Mouse (Mus musculus): ENCODE measurements at regions not wholly inside any gene's neighbourhood (a gene's known extent, or its start where the extent isn't known, plus 50 kb on each side); places are given as distances from the start of the nearest gene placed in this dataset.

DNA sequence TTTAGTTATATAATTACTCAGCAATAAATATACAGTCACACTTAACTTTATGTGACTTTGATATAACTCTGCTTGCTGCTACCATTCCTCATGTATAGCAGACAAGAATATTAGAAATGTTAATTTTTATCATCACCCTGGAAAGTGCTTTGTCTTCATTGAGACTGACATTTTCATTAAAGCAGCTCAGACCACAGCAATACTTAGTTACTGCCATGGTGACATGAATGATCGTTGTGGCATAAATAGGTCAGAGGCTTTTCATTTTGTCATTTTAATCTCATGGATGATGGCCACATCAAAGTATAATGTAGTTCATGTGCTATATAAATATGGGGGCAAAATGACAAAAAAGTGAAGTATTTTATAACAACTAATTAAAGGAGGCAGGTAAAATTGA lies 498.1 kb downstream of the Slc22a22 start:
- DNase-seq (ENCODE audit: low spot score): no peak

DNA sequence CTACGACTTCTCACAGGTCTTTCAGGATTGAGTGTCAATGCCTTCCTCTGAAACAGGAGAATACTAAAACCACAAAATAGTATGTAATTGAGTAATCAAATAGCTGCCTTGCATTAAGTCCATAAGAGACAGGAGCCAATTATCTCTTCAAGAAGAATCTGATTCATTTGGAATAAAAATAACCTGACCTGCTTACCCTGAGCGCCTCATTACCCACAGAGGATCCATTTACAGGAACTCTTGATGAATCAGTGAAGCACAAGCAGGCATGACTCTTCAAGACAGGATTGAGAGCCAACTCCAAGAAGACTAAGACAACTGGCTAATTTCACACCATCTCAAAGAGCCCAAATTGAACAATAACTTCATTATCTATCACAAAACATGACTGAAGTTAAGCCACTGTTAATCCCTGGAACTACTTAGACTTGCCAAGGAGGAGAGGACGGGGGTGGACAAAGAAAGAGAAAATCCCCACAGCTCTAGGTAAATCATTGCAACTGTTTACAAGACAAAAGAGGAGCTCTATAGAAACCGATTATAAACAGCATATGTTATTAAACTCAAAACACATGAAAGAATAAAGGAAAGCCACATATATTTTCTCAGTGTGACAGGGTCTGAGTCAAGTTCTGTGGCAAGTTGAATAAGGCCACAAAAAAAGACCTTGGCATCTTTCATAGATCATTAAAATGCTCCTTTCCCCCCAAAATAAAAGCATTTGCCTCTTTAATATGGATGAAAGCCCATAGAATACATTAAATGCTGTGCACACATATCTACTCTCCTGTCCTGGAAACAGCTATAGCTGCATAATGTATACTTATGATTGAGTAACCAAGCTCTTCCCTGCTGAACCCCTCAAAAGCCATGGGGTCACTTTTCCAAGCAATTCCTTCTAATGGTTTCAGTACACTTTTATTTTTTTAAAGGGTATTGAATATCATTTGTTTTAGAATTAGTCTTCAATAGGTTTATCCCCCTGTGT lies 501.7 kb downstream of the Slc22a22 start:
- no peak for DNase-seq (ENCODE audit: low spot score)

DNA sequence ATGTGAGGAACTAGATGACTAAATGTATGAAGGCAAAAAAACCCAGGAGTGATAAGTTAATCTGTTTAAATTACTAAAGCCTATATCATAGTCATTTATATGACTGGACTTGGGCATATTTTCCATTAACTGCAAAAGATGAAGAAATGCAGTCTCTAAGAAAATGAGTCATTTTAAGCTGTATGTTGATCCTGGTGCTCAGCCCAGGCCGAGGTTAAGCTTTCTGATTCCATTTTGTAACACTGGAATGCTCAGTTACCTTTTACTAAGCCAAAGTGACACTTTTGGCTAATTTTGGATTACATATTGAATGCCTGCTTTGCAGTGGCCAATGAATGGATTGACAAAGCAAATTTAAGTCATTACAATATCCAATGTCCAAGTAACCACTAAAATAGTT lies 507.3 kb downstream of the Slc22a22 start:
- DNase-seq (ENCODE audit: low spot score): no peak

DNA sequence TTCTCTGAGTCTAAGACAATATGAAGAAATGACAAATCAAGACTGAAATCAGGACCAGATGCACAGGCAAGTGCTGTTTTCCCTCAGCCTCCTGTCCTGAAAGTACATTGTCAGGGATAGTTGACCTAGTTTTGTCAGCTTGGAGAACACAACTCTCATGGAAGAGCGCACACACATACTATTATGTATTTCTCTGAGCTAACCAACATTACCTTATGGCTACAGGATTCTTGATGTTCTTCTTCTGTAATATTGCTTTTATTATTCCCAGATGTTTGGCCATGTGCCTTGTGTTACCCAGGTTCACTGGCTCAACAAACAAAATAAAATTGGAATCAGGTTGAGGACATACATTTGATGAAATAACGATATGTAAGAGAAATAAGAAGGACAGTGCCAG lies 521.1 kb downstream of the Slc22a22 start:
- DNase-seq (ENCODE audit: low spot score): no peak

DNA sequence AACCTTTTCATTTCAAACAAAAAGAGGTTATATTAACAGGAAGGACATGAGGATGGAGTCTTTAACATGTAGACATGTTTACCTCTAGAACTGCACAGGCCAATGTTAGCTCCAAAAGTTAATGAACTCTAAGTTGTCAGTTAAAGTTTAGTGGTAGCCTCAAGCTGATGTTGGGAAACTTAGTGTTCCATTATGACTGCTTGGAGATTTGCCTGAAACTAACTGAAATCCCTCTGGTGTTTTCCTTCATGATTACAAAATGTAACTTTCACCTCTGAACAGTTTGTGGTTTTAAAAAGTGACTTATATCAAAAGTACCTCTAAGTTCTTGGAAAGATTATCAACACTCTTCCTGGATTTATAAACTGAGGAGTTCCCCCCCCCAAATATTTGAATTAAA lies 525.2 kb downstream of the Slc22a22 start:
- DNase-seq (ENCODE audit: low spot score): no peak

DNA sequence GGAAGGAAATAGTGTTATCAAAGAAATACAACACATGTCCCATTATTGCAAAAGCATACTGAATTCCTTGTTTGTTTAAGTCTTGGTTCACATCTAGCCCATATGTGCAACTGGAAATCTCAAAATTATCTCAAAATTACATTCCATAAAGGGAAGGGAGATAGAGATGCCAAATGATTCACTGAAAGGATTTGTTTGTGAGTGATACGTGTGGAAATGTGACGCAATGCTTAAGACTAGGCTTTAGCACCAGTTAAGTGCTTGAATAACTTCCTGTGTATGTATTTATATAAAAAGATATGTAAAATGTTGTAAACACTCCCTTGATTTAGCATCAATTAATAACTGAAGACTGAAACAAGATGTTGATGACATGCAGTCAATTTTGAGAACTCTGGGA lies 526.6 kb downstream of the Slc22a22 start:
- DNase-seq (ENCODE audit: low spot score): no peak

DNA sequence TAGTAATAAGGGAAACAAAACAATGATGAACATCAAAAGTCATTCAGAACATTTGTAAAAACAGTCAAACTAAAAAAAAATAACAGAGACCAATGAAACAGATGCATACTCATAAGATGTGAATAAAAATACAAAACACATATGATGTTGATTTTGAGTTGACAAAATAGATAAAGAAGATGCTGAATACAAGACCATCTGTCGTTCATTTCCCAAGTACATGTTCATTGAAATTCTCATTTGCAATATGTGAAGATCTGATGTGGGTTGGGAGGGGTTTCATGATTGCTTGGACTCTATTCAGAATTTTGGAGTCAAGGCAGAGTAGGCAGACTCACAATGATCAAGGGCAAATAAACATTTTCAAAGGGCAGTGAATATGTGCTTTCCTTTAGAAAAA lies 536.5 kb downstream of the Slc22a22 start:
- DNase-seq (ENCODE audit: low spot score): no peak

DNA sequence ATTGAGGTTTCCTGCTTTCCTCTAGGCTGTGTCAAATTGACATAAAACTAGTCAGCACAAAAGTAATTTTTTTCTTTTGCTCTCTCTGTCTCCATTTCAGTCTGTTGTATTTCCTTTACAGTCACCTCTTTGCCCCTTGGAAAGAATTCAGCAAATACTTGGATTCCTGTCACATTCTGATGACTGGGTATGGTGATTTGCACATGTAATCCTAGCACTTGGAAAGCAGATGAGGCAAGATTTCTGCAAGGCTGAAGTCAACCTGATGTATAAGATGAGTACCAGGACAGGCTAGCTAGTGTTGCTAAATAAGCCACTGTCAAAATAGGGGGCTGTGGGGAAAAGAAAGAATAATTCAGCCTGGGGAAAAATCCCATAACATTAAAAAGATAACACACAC lies 580.9 kb downstream of the Slc22a22 start:
- no peak for DNase-seq (ENCODE audit: low spot score)

DNA sequence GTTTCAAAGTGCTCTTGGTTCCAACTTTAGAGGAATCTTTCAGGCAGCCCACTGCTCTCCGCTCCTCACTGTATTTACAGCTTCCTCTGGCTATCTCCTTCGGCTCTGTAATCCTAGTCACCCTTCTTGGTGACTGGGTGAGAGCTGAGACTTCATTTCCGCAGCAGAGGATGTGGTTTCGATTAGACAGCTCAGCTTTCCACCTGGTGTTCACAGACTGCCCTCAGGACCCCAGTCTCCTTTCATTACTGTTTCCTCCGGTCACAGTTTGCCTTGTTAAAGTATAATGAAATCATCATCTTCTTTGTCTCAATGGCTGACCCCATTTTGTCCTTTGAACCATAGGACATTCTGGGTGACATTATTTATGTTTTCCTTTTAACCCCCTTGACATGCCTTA lies 595.9 kb downstream of the Slc22a22 start:
- no peak for DNase-seq (ENCODE audit: low spot score)

DNA sequence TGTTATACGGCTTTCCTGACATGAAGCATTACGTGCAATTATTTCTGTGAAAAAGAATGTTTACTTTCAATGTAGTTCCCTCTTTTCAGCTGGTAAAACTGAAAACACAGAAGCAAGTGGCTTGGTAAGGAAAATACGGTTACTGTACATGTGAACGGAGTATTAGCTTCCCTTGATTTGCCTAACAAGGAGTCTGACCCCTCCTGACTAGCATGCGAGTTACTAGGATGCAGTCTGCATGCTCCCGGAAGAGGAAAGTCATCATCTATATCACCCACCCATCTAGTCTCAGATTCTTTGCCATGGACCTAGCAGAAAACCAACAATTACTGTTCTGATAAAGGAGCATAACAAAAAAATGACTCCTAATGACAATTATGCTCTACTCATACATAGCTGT lies 611.5 kb downstream of the Slc22a22 start:
- no peak for DNase-seq (ENCODE audit: low spot score)

DNA sequence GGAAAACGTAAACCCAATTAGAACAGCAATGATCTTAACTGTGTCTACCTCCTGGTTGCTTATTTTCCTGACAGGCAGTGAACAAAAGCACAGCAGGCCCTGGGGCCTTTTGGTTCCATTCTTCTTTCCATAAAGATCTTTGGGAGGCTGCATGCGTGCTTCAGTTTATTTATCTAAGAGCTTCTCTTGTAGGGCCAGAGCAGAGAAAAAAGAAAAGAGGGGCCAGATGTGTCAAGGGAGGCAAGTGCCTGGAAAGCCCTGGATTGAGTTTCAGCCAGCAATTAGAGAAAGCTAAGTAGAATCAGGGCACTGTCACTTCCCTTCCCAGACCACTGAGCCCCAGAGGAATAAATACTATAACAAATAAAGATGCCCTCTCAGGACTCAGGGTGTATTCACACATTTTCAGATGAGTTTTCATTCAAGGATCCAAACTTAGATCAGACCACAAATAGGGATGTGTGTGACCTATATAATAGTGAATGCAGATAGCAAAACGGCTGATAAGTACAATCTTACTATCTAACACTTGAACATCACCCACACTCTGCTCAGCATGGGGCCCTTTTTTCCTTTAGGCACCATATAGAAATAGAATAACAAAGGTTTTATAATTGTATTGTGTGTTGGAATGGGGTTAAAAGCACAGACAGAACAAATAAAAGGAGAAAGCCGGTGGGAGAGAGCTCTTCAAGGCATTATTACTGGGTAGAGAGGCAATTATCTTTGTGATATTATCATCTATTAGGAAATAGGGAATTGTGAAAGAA lies 612.2 kb downstream of the Slc22a22 start:
- DNase-seq (ENCODE audit: low spot score): no peak

DNA sequence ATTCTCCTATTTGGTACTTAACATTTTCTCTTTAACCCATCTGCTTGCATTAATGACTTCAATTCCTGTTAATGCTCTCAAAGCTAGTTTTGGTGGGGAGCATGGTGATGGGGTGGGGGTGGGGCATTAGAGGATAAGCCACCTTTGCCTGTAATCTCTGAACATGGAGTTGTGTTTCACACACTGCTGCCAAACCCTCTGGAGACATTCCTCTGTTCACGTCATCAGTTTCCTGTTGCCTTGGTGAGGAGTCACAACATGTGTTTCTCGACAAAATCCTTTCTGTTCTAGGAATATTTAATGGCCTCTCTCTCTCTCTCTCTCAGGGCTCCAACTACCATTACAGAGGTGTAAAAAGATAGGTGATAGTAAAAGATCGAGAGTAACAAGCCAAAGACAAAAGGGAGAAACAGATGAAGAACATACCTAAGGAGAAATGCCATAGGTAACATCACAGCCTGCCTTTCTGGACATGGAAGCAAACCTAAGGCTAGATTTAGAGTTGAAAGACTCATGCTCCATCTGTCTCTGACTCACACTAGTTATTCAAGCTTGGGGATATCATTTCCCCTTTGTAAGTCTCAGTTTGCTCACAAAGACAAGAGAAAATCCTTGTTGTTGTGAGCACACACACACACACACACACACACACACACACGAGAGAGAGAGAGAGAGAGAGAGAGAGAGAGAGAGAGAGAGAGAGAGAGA lies 618.6 kb downstream of the Slc22a22 start:
- DNase-seq (ENCODE audit: low spot score): peak; percentile 6

DNA sequence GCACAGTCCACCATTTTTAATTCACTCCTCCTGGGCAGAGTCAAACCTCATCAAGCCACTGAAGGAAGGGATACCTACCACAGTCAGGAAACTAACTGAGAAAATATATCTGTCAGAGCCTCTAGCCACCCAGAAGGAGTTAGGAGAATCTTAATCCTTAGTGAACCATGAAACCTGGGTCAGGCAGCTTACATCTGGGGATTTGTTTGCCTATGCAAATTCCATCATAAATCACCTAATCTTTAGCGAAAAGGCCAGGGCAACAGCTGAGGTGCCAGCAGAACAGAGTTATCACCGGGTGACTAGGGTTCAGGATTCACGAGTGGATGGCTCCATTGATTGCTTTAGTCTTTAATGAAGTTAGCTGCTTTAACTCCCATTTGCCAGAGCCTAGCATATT lies 619.3 kb downstream of the Slc22a22 start:
- DNase-seq (ENCODE audit: low spot score): no peak

DNA sequence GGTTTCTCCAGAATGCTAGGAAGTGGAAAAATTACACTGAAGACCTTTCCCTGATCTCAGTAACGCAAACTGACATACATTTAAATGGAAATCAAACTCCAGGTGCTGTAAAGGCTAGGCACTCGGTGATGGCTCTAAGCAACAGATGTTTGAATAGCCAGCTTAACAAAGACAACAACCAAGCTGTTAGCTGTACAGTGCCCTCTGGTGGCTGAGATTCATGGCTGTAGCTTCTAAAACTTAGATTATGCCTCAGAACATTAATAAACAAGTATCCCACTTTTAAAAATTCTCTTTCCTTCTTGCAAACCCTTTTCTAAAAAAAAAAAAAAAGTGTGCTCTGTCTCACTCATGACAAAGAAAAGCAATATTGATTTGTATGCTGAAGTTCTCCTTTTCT lies 621.4 kb downstream of the Slc22a22 start:
- peak; percentile 28 for DNase-seq (ENCODE audit: low spot score)

DNA sequence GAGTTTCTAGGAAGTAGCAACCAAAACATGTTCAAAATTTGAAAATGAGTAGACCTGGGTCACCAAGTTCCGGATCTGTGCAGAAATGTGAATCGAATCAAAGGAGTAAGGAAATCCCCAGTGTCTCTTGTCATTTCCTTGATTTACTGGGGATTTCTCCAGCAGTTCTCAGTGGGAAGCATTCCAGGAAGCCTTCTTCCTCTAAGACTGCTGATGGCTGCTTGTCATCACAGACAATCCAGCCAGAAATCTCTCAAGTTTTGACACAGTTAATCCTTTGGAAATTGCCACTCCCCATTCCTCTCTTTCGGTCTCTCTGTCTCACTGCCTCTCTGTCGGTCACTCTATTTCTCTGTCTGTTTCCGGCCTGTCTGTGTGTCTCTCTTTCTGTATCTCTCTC lies 624.3 kb downstream of the Slc22a22 start:
- DNase-seq (ENCODE audit: low spot score): no peak

DNA sequence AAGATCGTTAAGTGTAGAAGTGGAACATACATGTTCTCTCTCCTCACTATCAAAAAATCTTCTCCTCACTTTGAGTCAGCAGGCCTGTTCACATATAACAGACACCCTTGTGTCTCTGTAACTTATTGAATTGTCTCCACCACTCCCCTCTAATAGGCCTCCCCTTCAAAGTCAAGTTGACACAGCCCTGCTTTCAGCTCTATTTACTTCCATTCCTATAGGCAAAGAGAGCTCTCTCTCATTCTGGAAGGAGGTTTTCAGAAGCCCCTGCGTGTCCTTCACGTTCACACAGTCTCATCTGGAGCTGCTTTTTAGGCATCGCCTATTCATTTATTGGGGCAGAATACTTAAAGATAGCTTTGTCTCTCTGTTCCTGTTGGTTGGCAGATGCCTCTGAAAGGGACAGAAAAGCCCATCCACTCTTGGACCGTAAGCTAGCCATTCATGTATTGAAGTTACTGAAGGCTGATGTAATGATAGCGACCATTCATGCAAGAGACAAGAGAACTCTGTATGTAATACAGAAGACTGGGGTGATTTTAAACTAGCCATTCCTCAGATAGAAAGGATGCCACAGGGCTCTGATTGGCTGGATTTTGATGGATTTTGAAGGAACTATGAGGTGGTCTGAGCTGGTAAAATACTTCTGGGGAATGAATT lies 629.8 kb downstream of the Slc22a22 start:
- DNase-seq (ENCODE audit: low spot score): no peak

DNA sequence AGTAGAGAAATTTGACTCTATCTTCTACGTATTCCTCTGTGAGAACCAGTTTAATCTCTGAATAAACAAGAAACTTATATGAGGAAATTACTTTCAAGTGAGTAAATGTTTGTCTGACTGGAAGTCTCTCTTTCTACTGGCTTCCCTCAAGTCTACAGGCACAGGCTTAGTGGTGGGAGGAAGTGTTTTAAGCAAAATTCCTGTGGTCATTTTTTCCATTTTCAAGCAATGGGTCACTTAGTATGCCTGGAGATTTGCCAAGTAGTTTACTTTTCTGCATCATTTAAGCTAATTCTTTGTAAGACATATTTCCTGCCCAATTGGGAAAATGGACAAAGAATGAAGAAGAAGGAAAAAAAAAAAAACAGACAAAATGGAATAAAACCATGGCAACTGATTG lies 632.9 kb downstream of the Slc22a22 start:
- no peak for DNase-seq (ENCODE audit: low spot score)

DNA sequence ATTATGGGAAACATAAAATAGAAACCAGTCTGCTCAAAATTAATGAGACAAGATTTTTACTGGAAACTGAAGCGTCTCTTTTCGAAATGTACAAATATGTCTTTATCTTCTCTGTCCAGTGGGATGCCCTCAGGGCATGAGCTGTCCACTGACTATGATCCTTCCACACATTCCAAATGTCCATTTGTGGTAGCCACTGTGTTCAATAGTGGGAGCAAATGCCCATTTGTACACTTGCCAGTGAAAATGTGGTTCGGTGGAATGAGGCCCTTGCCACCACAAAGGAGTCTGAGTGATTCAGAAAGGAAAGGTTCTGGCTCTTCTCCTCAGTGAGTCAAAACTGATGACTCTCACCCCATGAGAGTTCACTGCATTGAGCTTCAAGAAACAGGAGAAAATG lies 635.9 kb downstream of the Slc22a22 start:
- no peak for DNase-seq (ENCODE audit: low spot score)

DNA sequence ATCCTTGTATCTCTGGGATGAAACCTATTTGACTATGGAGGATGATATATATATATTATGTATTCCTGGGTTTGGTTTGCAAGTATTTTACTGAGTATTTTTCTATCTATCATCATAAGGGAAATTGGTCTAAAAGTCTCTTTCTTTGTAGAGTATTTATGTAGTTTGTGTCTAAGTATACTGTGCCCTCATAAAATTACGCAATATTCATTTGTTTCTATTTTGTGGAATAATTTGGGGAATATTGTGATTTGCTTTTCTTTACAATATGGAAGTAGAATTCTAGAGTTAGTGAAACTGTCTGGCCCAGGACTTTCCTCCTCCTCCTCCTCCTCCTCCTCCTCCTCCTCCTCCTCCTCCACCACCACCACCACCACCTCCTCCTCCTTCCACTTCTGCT lies 640.1 kb downstream of the Slc22a22 start:
- no peak for DNase-seq (ENCODE audit: low spot score)

DNA sequence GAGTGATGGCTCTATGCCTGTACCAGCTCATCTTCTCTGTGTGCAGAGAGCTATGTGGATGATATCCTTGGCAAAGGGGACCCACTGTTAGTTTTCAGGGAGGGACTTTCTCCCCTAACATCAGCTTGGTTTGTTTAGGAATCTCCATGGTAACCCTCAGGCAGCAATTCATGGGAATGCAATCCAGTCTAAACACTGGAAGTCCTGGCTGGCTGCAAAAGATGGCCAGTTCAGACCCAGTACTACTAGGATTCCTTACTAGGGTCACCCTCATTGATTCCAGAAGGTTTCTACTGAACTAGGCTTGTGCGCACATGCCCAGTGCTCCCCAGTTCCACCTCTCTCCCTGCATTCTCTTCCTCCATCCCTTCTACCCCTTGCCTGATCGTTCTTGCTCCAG lies 642.8 kb downstream of the Slc22a22 start:
- DNase-seq (ENCODE audit: low spot score): no peak

DNA sequence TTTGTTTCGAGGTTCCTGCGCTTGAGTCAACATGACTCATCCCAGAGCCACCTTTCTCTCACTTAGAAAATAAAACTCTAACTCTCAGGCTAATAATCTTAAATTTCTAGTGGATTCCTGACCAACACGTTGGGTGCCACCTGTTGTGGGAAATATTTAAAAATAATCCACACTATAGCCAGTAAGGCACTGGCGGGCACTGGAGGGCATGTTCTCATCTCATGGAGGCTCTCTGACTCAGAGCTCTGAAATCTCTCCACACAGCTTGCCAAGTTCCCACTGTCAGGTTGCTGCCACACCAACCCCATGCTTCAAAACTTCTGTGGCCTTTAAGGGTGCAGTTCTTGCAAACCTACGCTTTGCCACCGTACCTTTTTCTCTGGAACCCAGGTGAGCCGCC lies 644.8 kb downstream of the Slc22a22 start:
- DNase-seq (ENCODE audit: low spot score): no peak
